Mouse (Mus musculus): ENCODE measurements around the gene Gm12695.

Gene Gm12695

GRCm38 (mm10) chr4:96785086-96785485 lies at the start of gene Gm12695:
TSS of gene Gm12695 (minus strand) at chr4:96785186.
- DNase-seq: no peak

- no peak for DNase-seq
These were observed 40.6 kb upstream of the Gm12695 start for GRCm38 (mm10) chr4:96825540-96826045.

- DNase-seq: no peak
These were observed 22.1 kb upstream of the Gm12695 start for GRCm38 (mm10) chr4:96806824-96807808.

- peak; percentile 7 for DNase-seq
These were observed 14.6 kb upstream of the Gm12695 start for GRCm38 (mm10) chr4:96799380-96800157.

- DNase-seq: no peak
These were observed 12.6 kb upstream of the Gm12695 start for GRCm38 (mm10) chr4:96797583-96797982.

- no peak for DNase-seq
These were observed 6.3 kb upstream of the Gm12695 start for GRCm38 (mm10) chr4:96791301-96791700.

GRCm38 (mm10) chr4:96789905-96790304 lies 4.9 kb upstream of the Gm12695 start:
- DNase-seq: no peak

- no peak for DNase-seq
These were observed 1.6 kb upstream of the Gm12695 start for GRCm38 (mm10) chr4:96786610-96787009.

- DNase-seq: peak; percentile 66
These were observed 11.9 kb downstream of the Gm12695 start for GRCm38 (mm10) chr4:96772966-96773566.

- peak; percentile 18 for DNase-seq
These were observed 18.5 kb downstream of the Gm12695 start for GRCm38 (mm10) chr4:96766396-96766998.

- DNase-seq: no peak
These were observed 33.0 kb downstream of the Gm12695 start for GRCm38 (mm10) chr4:96751953-96752352.

GRCm38 (mm10) chr4:96740472-96740871 lies 44.5 kb downstream of the Gm12695 start:
- no peak for DNase-seq

- no peak for DNase-seq
These were observed 55.7 kb downstream of the Gm12695 start for GRCm38 (mm10) chr4:96729256-96729655.

- no peak for DNase-seq
These were observed 56.8 kb downstream of the Gm12695 start for GRCm38 (mm10) chr4:96728211-96728610.

GRCm38 (mm10) chr4:96725415-96726055 lies 59.5 kb downstream of the Gm12695 start:
- DNase-seq: no peak

- DNase-seq: no peak
These were observed 62.7 kb downstream of the Gm12695 start for GRCm38 (mm10) chr4:96722301-96722700.

GRCm38 (mm10) chr4:96718977-96719966 lies 65.7 kb downstream of the Gm12695 start:
- DNase-seq: peak; percentile 36

- DNase-seq: no peak
These were observed 66.5 kb downstream of the Gm12695 start for GRCm38 (mm10) chr4:96718503-96718902.

- peak; percentile 42 for DNase-seq
These were observed 79.6 kb downstream of the Gm12695 start for GRCm38 (mm10) chr4:96705281-96705951.

- no peak for DNase-seq
These were observed 86.8 kb downstream of the Gm12695 start for GRCm38 (mm10) chr4:96698218-96698561.

Data from cerebellum, adult 9-11 months (tissue).